Mouse (Mus musculus) R1 (cell line): Measurements from ENCODE around the gene Stard13.
A peak's percentile ranks its signal among the peaks of the same experiment; 100 is the strongest.

Experiments used
- DNase-seq: peaks from one replicate; pipeline ENCODE4 v3.0.0-alpha.2; 2018; ENCODE audit warnings: low read depth, low spot score

The Stard13 gene

GRCm38 (mm10) chr5:151106841-151107240 is 126.8 kb downstream of the Stard13 start:
- DNase-seq, result no peak

- DNase-seq, result no peak
These were observed 128.3 kb downstream of the Stard13 start for GRCm38 (mm10) chr5:151105054-151105971.

- DNase-seq, result no peak
These were observed 129.1 kb downstream of the Stard13 start for GRCm38 (mm10) chr5:151104354-151105053.

- no peak for DNase-seq
These were observed 130.4 kb downstream of the Stard13 start for GRCm38 (mm10) chr5:151103284-151103683.

GRCm38 (mm10) chr5:151102262-151102661 is 131.4 kb downstream of the Stard13 start:
- peak; percentile 47 for DNase-seq

GRCm38 (mm10) chr5:151096012-151096411 is 137.6 kb downstream of the Stard13 start:
- DNase-seq, result no peak

GRCm38 (mm10) chr5:151092886-151093665 is 140.6 kb downstream of the Stard13 start:
- no peak for DNase-seq

- DNase-seq, result no peak
These were observed 142.6 kb downstream of the Stard13 start for GRCm38 (mm10) chr5:151090996-151091395.

- DNase-seq, result no peak
These were observed 144.4 kb downstream of the Stard13 start for GRCm38 (mm10) chr5:151089201-151089600.

- DNase-seq, result no peak
These were observed 147.0 kb downstream of the Stard13 start for GRCm38 (mm10) chr5:151086425-151087202.

GRCm38 (mm10) chr5:151085749-151086148 is 147.9 kb downstream of the Stard13 start:
- no peak for DNase-seq

- no peak for DNase-seq
These were observed 153.4 kb downstream of the Stard13 start for GRCm38 (mm10) chr5:151080276-151080675.

GRCm38 (mm10) chr5:151077953-151078352 is 155.7 kb downstream of the Stard13 start:
- DNase-seq, result no peak

- DNase-seq, result no peak
These were observed 156.7 kb downstream of the Stard13 start for GRCm38 (mm10) chr5:151076917-151077316.

GRCm38 (mm10) chr5:151074282-151074681 is 159.4 kb downstream of the Stard13 start:
- DNase-seq, result no peak

GRCm38 (mm10) chr5:151071430-151071829 is 162.2 kb downstream of the Stard13 start:
- no peak for DNase-seq

GRCm38 (mm10) chr5:151070896-151071295 is 162.7 kb downstream of the Stard13 start:
- no peak for DNase-seq

GRCm38 (mm10) chr5:151069569-151069968 is 164.1 kb downstream of the Stard13 start:
- DNase-seq, result no peak

GRCm38 (mm10) chr5:151066016-151066415 is 167.6 kb downstream of the Stard13 start:
- no peak for DNase-seq

GRCm38 (mm10) chr5:151065228-151065627 is 168.4 kb downstream of the Stard13 start:
- DNase-seq, result no peak

GRCm38 (mm10) chr5:151061942-151062341 is 171.7 kb downstream of the Stard13 start:
- peak; percentile 33 for DNase-seq
